Mouse (Mus musculus) bone marrow, adult 2 months (tissue): Measurements from ENCODE around the gene Gm17657. TPM values are rescaled to one million over a fixed set of nuclear protein-coding genes. Genes with fewer than 3 reads are reported as not detected.
A peak's percentile ranks its signal among the peaks of the same experiment; 100 is the strongest.

ENCODE experiments used
- H3K27ac ChIP-seq: fragments of 200-500 bp; 2 replicates; pipeline ENCODE4 v1.5.1; 2012; ENCODE audit warnings: low read depth, mild to moderate bottlenecking, control low read depth, inconsistent platforms, low read length; ENCODE audit not compliant: control insufficient read depth, poor library complexity, insufficient read depth
- H3K4me1 ChIP-seq: fragments of 200-500 bp; 2 replicates; pipeline ENCODE4 v1.6.1; 2011; ENCODE audit warnings: low read length; ENCODE audit not compliant: control insufficient read depth, insufficient read depth
- H3K4me3 ChIP-seq: fragments of 200-500 bp; replicated peaks from 2 replicates; pipeline ENCODE3; 2011; ENCODE audit warnings: mild to moderate bottlenecking, low read depth, low read length, control low read depth; ENCODE audit not compliant: control insufficient read depth
- CTCF ChIP-seq: fragments of 200-500 bp; IDR thresholded peaks from 2 replicates; pipeline ENCODE4 v1.5.1; 2011; ENCODE audit warnings: low read length, control low read depth; ENCODE audit not compliant: control insufficient read depth, insufficient read depth
- POLR2A ChIP-seq: fragments of 200-500 bp; IDR thresholded peaks from 2 replicates; pipeline ENCODE4 v1.6.1; 2011; ENCODE audit warnings: low read depth, mild to moderate bottlenecking, control low read depth, low read length, borderline replicate concordance; ENCODE audit not compliant: control insufficient read depth
- WGBS: fragments of 180-500 bp; shearing (Covaris S2); methylation state at CpG from one replicate; pipeline ENCODE4 v1.1.7; 2018; 5-methylcytosine and 5-hydroxymethylcytosine counted together
- polyA plus RNA-seq: library from polyadenylated mRNA; stranded (reverse); fragments of >200 nt; gene quantifications from 2 replicates; pipeline ENCODE4 v1.2.4, GENCODE M21; 2011; ENCODE audit warnings: low replicate concordance; ENCODE audit not compliant: missing spikeins, insufficient read depth, insufficient read length

Gm17657 gene
- polyA plus RNA-seq, 1 experiment = not detected

DNA sequence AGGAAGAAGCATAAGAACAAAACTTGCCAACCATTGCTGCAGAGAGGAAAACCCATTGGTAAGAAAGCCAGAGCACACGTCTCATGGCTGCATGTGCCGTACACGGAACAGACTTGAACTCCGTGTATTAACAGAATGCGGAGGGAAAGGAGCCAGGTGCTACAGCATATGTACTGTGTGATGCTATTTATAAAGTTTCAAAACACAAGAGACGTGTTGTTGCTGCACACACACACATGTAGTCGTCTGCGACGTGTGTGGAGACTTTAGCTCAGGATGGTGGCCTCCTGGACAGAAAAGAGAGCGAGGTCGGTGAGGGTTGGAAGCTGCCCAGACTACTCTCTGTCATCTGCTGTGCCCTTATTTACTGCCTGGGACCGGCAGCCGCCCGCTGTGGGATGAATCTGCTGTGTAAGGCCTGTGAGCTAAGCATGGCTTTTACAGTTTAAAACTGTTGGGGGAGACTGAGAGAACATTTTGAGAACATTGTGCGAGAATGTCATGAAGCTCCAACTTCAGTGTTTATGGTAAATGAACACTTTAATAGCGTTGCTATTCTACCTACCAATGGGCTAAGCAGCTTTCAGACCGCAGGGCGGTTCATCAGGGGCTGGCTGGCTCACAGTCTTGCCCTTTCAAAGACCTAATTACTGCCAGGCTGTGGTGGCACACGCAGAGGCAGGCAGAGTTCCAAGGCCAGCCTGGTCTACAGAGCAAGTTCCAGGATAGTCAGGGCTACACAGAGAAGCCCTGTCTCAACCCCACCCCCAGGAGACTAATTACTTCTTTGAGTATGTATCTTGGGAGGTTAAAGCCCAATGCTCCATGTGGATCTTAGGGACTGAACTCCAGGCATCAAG, 6.4 kb downstream of the Gm17657 start:
- no peaks in the 10 kb centered on the region for H3K4me1 ChIP-seq
- 89% methylated on average over 19 of the region's 19 CpGs for WGBS
- no peak overlapping the region for H3K27ac ChIP-seq
- TF ChIP-seq POLR2A (no peak), CTCF (no peak)
- H3K4me3 ChIP-seq = no peak overlapping the region

DNA sequence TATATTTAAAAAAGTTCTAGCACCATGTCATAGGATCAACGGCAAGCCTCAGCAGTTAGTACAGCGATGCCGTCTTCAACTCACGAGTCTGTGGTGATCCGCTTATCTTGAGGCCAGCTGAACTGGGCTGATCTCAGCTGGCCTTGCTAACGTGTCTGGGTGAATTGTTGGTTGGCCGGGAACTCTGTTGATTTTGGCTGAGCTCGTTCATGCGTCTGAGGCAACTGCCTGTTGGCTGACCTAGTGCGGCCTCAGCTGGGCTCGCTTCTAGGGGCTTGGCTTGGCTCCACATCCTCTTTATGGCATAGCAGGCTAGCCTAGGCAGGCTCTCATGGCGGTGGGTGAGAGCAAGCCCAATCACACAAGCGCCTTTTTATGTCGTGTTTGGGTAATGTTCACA, 8.0 kb downstream of the Gm17657 start:
- H3K27ac ChIP-seq = no peak overlapping the region
- 79% methylated on average over 14 of the region's 14 CpGs for WGBS
- no peaks in the 10 kb centered on the region for H3K4me1 ChIP-seq
- no peak overlapping the region for H3K4me3 ChIP-seq
- TF ChIP-seq CTCF (no peak), POLR2A (no peak)

DNA sequence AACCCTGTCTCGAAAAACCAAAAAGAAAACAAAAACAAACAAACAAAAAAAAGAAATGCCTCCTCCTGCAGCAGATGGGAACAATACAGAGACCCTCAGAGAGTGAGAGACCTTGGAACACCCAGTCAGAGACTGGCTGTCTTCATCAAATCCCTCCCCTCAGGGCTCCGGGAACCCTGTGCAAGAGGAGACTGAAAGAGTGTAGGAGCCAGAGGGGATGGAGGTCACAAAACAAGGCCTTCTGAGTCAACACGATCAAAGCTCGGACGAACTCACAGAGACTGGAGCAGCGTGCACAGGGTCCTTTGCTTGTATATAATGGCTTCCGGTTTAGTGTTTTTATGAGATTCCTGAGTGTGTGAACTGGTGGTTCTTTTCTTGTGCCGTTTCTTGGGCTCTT, 9.0 kb downstream of the Gm17657 start:
- WGBS = 85% methylated on average over 8 of the region's 8 CpGs

DNA sequence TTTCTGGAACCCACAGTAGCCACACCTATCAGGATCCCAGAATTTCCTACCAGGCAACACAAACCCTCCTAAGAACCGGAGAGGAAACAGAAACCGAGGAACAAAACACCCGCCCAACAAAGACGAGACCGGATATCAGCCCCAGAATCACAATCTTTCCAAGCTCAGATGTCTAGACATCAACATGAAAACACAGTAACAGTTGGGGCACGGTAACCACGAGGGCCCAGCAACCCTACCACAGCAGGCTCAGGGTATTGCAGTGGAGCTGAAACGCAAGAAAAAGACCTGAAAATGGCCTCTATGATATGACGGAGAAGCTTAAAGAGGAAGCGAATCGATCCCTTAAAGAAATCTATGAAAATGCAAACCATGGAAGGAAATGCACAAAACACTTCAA, 15.6 kb downstream of the Gm17657 start:
- 67% methylated on average over 11 of the region's 11 CpGs for WGBS
- H3K4me3 ChIP-seq = no peak overlapping the region
- TF ChIP-seq POLR2A (no peak), CTCF (no peak)
- H3K4me1 ChIP-seq = no peaks in the 10 kb centered on the region
- H3K27ac ChIP-seq = no peak overlapping the region

More for the DNA sequence above, 9.0 kb downstream of the Gm17657 start:
- Histone ChIP-seq H3K4me3 (no peak overlapping the region), H3K27ac (no peak overlapping the region), H3K4me1 (no peaks in the 10 kb centered on the region)
- no peak for TF ChIP-seq CTCF
- TF ChIP-seq POLR2A = no peak

DNA sequence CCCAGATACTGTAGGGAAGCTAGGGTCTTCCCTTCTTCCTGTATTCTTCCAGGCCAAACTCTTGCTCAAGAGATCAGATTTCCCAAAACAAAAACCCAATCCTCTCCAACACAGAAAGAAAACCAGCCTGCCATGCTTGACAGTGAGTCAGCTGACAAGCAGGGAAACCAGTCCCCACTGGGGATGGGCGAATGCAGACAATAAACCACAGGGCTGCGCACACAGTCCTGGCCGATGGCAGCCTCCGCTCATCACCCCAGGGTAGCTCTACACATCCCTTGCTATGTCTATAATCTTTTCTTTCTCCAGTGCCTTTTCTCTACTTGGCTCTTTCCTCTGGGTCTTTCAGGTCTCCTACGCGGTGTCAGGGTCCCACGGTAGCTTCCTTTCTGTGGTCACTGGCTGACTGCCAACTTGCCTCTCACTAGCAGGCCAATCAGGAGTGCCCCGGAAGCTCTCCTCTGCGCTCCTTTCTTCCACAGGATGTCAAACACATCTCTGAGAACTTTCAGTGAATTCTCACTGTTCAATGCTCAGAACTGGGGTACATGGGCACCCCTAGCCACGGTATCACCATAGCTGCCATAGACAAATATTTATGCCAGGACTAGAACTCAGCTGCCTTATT, 17.6 kb downstream of the Gm17657 start:
- no peaks in the 10 kb centered on the region for H3K4me1 ChIP-seq
- WGBS = 1% methylated on average over 10 of the region's 10 CpGs
- H3K27ac ChIP-seq = no peak overlapping the region

DNA sequence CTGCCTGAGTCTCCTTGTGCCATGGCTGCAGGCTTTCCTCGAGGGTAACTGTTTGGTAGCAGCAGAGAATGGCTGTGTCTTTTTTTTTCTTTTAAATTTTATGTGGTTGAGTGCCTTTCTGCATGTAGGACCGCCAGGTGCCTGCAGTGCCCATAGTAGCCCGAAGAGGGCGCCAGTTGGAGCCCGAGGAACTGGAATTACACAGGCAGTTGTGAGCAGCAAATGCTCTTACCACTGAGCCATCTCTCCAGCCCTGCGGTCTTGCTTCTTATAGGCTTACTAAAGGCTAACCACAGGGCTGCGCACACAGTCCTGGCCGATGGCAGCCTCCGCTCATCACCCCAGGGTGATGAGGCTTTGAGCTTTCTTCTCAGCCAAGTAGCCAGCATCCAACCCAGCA, 18.2 kb downstream of the Gm17657 start:
- H3K27ac ChIP-seq = no peak overlapping the region
- H3K4me1 ChIP-seq = no peaks in the 10 kb centered on the region
- no peak overlapping the region for H3K4me3 ChIP-seq
- TF ChIP-seq CTCF (peak; percentile 31; the same call in 1 of the 2 replicates), POLR2A (no peak)
- 72% methylated on average over 9 of the region's 9 CpGs for WGBS

More for the DNA sequence above, 17.6 kb downstream of the Gm17657 start:
- H3K4me3 ChIP-seq = no peak overlapping the region
- TF ChIP-seq CTCF = no peak

DNA sequence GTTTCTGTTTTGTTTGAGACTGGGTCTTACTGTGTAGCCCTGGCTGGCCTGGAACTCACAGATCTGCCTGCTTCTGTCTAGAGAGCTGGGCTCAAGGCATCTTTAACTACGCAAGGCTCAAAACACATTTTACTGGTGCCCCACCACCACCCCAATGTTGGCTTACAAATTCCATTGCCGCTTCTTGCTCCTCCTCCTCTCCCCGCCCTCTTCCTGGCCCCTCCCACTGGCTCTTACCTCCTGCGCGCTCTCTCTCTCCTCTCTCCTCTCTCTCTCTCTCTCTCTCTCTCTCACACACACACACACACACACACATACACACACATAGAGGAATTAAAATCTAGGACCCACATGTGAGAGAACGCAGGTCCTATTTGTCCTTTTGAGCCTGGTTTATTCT, 18.9 kb downstream of the Gm17657 start:
- H3K4me1 ChIP-seq = no peaks in the 10 kb centered on the region
- TF ChIP-seq POLR2A = no peak
- no peak for TF ChIP-seq CTCF
- WGBS = 75% methylated on average over 6 of the region's 6 CpGs
- no peak overlapping the region for H3K4me3 ChIP-seq
- H3K27ac ChIP-seq = no peak overlapping the region

DNA sequence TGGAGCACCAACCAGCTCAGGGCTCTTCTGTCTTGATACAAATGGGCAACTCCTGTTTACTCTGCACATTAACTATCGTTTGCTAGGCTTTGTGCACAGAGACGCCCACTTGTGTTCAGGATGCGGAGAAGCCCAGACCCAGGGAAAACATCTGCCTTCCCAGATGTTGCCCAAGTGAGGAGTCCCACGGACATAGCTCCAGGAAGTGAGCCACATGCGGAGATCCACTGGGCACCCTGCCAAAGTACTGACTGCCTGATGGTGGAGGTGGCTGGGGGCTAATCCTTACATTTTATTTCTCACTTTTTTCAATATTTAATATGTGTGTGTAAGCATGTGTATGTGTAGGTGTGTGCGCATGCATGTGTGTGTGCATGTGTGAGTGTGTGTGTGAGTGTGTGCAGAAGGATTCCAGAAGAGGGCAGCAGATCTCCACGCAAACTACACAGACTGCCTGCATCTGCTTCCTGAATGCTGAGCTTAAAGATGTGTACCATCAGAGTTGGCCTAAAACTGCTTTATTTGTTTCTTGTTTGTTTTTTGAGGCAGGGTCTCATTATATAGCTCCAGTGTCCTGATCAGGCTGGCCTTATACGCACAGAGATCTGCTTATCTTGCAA, 20.8 kb downstream of the Gm17657 start:
- TF ChIP-seq CTCF = peak; percentile 67
- TF ChIP-seq POLR2A = no peak
- H3K4me3 ChIP-seq = no peak overlapping the region
- WGBS = 71% methylated on average over 8 of the region's 8 CpGs
- no peaks in the 10 kb centered on the region for H3K4me1 ChIP-seq
- H3K27ac ChIP-seq = no peak overlapping the region
